Mouse (Mus musculus): ENCODE data around the gene Fgf18. TPM values are rescaled to one million over a fixed set of nuclear protein-coding genes. Genes with fewer than 3 reads are reported as not detected.

Fgf18 gene
- polyA plus RNA-seq, 1 experiment from 2014 or later = 1.7 TPM

DNA sequence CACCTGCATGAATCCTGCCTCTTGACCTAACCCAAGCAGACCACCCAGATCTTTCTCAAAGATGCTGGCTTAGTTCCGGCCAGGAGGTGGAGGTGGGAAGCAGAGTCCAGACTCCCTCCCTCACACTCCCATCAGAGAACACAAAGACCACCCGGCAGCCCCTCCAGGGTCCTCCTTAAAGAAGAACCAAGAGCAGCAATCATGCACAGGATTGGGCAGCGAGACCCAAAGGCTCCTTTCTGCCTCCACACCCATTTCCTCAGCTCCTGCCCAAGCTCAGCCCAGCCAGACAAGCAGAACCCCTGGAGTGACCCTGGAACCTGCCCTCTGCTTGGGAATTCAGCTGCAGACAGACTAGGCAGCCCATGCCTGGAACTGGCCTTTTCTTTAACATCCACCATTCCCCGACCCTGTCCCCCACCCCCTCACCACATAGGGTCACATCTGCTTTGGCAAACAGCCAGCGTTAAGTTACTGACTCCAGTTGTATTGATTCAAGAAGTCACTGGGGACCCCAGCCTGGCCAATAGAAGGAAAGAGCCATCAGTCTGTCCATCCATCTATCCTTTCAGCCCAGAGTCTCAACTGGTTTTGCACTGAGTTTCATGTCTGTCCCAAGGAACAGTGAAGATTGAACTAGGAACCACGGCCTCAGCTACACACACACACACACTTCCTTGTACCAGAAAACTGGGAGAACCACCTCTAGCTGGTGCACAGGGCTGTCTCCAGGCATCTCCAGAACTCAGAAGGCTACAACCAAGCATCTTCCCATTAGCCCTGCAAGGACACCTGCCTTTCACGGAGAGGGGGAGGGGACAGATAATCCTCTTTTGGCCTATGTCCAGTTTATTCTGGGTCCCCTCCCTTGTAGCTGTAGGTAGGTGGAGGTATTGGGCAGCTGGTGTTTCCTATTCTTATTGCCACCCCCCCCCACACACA, 1.7 kb downstream of the Fgf18 start:
- H3K4me3 ChIP-seq (ENCODE audit: low read length) = no peak overlapping the region
- H3K4me1 ChIP-seq (ENCODE audit: insufficient read depth, low read length) = peaks cover 34% of the 10 kb centered on the region
- no peak overlapping the region for H3K9ac ChIP-seq (replicated peaks; ENCODE audit: low read length)

DNA sequence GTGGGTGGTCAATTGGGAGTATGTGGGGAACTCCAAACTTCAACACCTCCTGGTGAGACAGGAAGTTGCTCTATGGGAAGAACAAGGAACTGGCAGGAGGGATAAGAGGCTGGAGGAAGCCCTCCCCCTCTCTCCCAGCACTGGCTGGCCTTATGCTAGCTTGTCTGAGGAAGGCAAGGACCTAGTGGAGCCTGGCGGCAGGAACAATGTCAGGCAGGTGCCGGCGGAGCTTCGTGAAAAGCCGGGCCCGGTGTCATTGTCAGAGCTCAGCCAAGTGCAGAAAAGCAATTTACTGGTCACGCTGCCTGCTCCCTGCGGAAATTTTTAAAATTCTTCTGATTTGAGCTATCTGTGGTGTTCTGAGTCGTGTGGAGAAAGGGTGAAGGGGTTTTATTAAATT, 3.3 kb downstream of the Fgf18 start:
- no peak overlapping the region for H3K4me3 ChIP-seq (ENCODE audit: low read length)
- no peak overlapping the region for H3K27ac ChIP-seq (ENCODE audit: low read length)
- 0 out of 2 replicates have a peak overlapping the region, but pooled peaks have one; percentile 8 for H3K4me2 ChIP-seq (replicated peaks; ENCODE audit: low read depth, low read length)
- H3K4me1 ChIP-seq (ENCODE audit: insufficient read depth, low read length) = peaks cover 34% of the 10 kb centered on the region
- WGBS = 29% methylated on average over 9 of the region's 9 CpGs
- no peak overlapping the region for H3K9ac ChIP-seq (replicated peaks; ENCODE audit: low read length)
- H3K27me3 ChIP-seq (ENCODE audit: insufficient read depth, low read length) = peaks cover 19% of the 10 kb centered on the region
- H3K9me3 ChIP-seq (ENCODE audit: low read length) = no peaks in the 10 kb centered on the region
- H3K36me3 ChIP-seq (ENCODE audit: insufficient read depth, low read length) = no peaks in the 10 kb centered on the region
- no peak for ATAC-seq (ENCODE audit: low FRiP score, low TSS enrichment)

More for the DNA sequence above, 1.7 kb downstream of the Fgf18 start:
- Histone ChIP-seq H3K27ac (ENCODE audit: low read length) (no peak overlapping the region), H3K36me3 (ENCODE audit: insufficient read depth, low read length) (peaks cover 10% of the 10 kb centered on the region), H3K9me3 (ENCODE audit: low read length) (no peaks in the 10 kb centered on the region), H3K27me3 (ENCODE audit: insufficient read depth, low read length) (peaks cover 19% of the 10 kb centered on the region), H3K4me2 (replicated peaks; ENCODE audit: low read depth, low read length) (0 out of 2 replicates have a peak overlapping the region, but pooled peaks have one; percentile 10)
- no peak for ATAC-seq (ENCODE audit: low FRiP score, low TSS enrichment)
- WGBS = 25% methylated on average over 7 of the region's 7 CpGs

DNA sequence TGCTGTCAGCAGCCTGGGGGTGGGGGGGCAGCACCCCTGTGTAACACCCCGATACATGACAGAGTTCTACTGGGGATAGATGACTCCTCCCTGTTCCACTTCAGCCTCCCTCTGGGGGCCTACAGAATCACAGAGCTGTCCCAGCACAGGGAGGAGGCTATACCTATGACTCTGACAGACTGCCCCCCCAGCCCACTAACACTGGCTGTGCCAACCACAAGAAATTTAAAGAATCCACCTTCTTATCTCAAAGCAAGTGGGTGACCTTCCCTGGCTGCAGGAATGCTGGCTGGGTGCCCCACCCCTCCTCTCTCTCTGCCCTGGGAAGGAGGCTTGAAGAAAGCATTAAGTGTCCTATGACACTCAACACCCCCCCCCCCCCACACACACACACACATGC, 4.4 kb downstream of the Fgf18 start:
- no peak for ATAC-seq (ENCODE audit: low FRiP score, low TSS enrichment)
- Histone ChIP-seq H3K27me3 (ENCODE audit: insufficient read depth, low read length) (peaks cover 19% of the 10 kb centered on the region), H3K4me1 (ENCODE audit: insufficient read depth, low read length) (peaks cover 29% of the 10 kb centered on the region), H3K27ac (ENCODE audit: low read length) (no peak overlapping the region), H3K4me2 (replicated peaks; ENCODE audit: low read depth, low read length) (no peak overlapping the region), H3K4me3 (ENCODE audit: low read length) (no peak overlapping the region), H3K9me3 (ENCODE audit: low read length) (no peaks in the 10 kb centered on the region), H3K36me3 (ENCODE audit: insufficient read depth, low read length) (no peaks in the 10 kb centered on the region), H3K9ac (replicated peaks; ENCODE audit: low read length) (no peak overlapping the region)
- WGBS = 62% methylated on average over 1 of the region's 1 CpGs

DNA sequence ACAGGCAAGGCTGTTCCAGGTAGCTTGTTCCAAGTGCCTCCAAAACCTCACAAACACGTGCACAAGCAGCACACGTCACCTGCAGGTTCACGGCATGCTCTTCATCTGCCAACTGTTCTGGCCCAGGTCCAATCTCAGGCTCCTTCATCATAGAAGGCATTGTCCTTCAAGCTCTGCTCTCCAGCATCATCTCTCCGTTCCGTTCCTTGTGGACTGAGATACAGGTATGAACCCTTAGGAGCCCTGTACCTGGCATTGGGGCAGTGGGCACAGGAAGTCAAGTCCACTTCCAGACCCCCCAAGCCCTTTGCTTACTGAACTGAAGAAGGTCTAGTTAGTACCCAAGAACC, 7.1 kb downstream of the Fgf18 start:
- no peaks in the 10 kb centered on the region for H3K36me3 ChIP-seq (ENCODE audit: insufficient read depth, low read length)
- H3K4me1 ChIP-seq (ENCODE audit: insufficient read depth, low read length) = peaks cover 10% of the 10 kb centered on the region
- WGBS = 96% methylated on average over 5 of the region's 5 CpGs
- H3K4me3 ChIP-seq (ENCODE audit: low read length) = no peak overlapping the region
- H3K4me2 ChIP-seq (replicated peaks; ENCODE audit: low read depth, low read length) = no peak overlapping the region
- no peak overlapping the region for H3K27ac ChIP-seq (ENCODE audit: low read length)
- no peak for ATAC-seq (ENCODE audit: low FRiP score, low TSS enrichment)
- H3K9ac ChIP-seq (replicated peaks; ENCODE audit: low read length) = no peak overlapping the region
- peaks cover 11% of the 10 kb centered on the region for H3K27me3 ChIP-seq (ENCODE audit: insufficient read depth, low read length)
- H3K9me3 ChIP-seq (ENCODE audit: low read length) = no peaks in the 10 kb centered on the region

DNA sequence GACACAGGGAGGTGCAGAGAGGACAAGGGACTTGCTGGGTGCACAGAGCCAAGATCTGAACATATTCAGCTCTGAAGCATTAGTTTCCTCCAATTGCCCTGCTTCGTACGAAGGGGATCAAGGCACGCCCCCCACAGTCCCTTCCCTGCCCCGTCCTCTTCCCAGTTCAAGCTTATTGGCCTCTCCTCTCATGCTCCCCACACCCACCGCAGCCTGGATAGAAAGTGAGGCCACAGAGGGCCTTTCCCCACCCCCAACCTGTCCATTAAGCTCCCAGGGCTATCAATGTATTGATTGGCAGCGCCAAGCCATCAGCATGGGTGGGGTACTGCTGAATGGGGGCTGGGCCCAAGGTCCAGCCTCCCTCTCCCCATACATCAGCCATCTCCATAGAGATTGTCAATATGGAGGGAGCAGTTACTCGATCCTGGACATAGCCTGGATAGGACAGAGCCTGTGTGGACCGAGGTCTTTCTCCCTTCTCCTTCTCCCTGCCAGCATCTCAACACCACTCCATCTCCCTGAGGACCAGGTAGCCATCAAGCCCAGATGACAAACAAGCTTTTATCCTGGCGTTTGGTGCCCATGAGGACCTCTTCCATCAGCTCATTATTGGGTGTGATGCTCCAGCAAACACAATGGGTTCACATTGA, 7.6 kb downstream of the Fgf18 start:
- Histone ChIP-seq H3K27ac (ENCODE audit: low read length) (no peak overlapping the region), H3K36me3 (ENCODE audit: insufficient read depth, low read length) (no peaks in the 10 kb centered on the region)

DNA sequence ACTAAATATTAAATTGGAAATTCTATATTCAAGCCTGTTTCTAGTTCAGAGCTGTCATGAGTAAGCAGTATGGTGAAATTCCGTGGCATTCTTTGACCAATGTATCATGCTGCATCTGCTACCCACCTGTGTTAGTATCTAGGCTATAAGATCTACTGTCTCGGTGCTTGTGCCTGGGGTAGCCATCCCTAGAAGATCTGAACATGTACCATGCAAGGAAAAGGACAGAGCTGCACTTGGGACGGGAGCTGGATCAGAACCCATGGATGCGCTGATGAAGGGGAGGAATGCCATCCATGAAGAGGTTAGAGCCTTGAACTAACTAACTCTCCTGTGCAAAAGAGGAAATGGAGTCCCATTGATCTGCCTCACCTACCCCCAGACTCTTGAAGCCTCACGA, 8.5 kb downstream of the Fgf18 start:
- no peak overlapping the region for H3K4me2 ChIP-seq (replicated peaks; ENCODE audit: low read depth, low read length)
- no peak overlapping the region for H3K27ac ChIP-seq (ENCODE audit: low read length)
- no peak overlapping the region for H3K9ac ChIP-seq (replicated peaks; ENCODE audit: low read length)
- H3K9me3 ChIP-seq (ENCODE audit: low read length) = no peaks in the 10 kb centered on the region
- WGBS = 91% methylated on average over 5 of the region's 5 CpGs
- peaks cover 5% of the 10 kb centered on the region for H3K4me1 ChIP-seq (ENCODE audit: insufficient read depth, low read length)
- no peaks in the 10 kb centered on the region for H3K36me3 ChIP-seq (ENCODE audit: insufficient read depth, low read length)
- no peak overlapping the region for H3K4me3 ChIP-seq (ENCODE audit: low read length)
- no peaks in the 10 kb centered on the region for H3K27me3 ChIP-seq (ENCODE audit: insufficient read depth, low read length)
- no peak for ATAC-seq (ENCODE audit: low FRiP score, low TSS enrichment)

More for the DNA sequence above, 7.6 kb downstream of the Fgf18 start:
- ATAC-seq (ENCODE audit: low FRiP score, low TSS enrichment) = no peak
- H3K4me1 ChIP-seq (ENCODE audit: insufficient read depth, low read length) = peaks cover 10% of the 10 kb centered on the region
- peaks cover 7% of the 10 kb centered on the region; the same call in 1 of the 2 replicates for H3K27me3 ChIP-seq (ENCODE audit: insufficient read depth, low read length)
- no peak overlapping the region for H3K4me2 ChIP-seq (replicated peaks; ENCODE audit: low read depth, low read length)
- WGBS = 85% methylated on average over 9 of the region's 9 CpGs
- no peak overlapping the region for H3K9ac ChIP-seq (replicated peaks; ENCODE audit: low read length)
- no peak overlapping the region for H3K4me3 ChIP-seq (ENCODE audit: low read length)
- no peaks in the 10 kb centered on the region for H3K9me3 ChIP-seq (ENCODE audit: low read length)

DNA sequence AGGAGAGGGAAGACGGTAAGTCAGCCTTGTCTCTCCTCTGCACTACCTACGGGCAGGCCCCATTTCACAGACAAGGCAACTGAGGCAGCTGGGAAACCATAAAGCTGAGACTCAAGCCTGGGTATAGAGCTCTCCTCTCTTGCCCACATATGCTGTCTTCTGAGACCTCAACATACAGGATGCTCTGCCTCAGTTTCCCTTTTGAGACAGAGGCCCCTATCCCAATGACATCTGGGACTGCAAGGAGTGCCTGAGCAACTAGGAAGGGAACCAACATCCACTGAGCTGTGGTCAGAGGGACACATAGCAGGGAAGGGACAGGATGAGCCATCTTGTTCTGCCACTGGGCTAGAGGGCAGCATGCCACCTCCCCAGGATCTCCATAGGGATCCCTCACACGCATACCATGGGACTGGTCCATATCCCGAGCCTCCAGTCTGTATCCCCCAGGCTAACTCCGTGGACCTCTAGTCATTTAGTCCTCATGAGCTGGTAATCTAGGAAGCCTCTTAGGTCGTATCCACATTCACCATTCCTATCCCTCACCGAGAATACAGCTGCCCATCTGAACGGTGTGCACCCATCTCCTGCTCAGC, 12.7 kb downstream of the Fgf18 start:
- Histone ChIP-seq H3K36me3 (ENCODE audit: insufficient read depth, low read length) (no peaks in the 10 kb centered on the region), H3K4me3 (ENCODE audit: low read length) (no peak overlapping the region), H3K27me3 (ENCODE audit: insufficient read depth, low read length) (no peaks in the 10 kb centered on the region), H3K9ac (replicated peaks; ENCODE audit: low read length) (no peak overlapping the region), H3K4me2 (replicated peaks; ENCODE audit: low read depth, low read length) (no peak overlapping the region), H3K9me3 (ENCODE audit: low read length) (no peaks in the 10 kb centered on the region), H3K4me1 (ENCODE audit: insufficient read depth, low read length) (no peaks in the 10 kb centered on the region), H3K27ac (ENCODE audit: low read length) (no peak overlapping the region)
- no peak for ATAC-seq (ENCODE audit: low FRiP score, low TSS enrichment)
- WGBS = 88% methylated on average over 8 of the region's 8 CpGs

DNA sequence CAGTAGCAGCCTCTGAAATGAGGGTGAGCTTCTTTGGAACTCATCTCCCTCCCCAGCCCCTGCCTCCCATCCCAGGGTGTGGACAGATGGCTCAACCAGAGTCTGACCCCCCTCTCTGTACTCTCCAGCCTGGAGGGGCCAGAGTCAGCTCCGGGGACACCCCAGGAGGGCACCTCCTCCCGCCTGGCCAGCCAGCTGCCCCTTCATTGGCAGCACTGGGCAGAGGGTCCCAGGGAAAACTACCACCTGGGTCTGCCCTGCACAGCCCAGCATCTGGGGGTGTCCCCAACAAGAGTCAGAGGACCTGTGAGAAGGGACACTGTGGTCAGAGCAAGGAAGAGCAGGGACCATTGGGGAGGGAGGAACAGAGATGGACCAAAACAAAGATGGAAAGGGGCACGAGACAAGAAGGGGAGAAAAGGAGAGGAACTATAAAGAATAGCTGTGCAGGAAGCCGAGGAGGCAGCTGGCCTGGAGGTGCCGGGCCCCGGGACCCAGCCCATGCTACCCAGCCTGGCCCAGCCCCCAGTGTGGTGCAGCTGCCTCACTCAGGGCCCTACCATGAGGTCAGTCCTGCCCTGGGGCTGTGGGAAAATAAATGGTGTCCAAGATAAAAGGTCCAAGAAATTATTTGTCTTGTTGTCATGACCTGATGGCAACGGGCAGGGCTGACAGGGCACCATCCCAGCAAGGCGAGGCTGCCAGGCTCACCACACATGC, 14.4 kb downstream of the Fgf18 start:
- 66% methylated on average over 8 of the region's 8 CpGs for WGBS
- Histone ChIP-seq H3K9ac (replicated peaks; ENCODE audit: low read length) (no peak overlapping the region), H3K27ac (ENCODE audit: low read length) (no peak overlapping the region), H3K36me3 (ENCODE audit: insufficient read depth, low read length) (no peaks in the 10 kb centered on the region), H3K9me3 (ENCODE audit: low read length) (no peaks in the 10 kb centered on the region), H3K4me1 (ENCODE audit: insufficient read depth, low read length) (no peaks in the 10 kb centered on the region), H3K27me3 (ENCODE audit: insufficient read depth, low read length) (no peaks in the 10 kb centered on the region), H3K4me3 (ENCODE audit: low read length) (no peak overlapping the region), H3K4me2 (replicated peaks; ENCODE audit: low read depth, low read length) (no peak overlapping the region)
- ATAC-seq (ENCODE audit: low FRiP score, low TSS enrichment) = no peak

DNA sequence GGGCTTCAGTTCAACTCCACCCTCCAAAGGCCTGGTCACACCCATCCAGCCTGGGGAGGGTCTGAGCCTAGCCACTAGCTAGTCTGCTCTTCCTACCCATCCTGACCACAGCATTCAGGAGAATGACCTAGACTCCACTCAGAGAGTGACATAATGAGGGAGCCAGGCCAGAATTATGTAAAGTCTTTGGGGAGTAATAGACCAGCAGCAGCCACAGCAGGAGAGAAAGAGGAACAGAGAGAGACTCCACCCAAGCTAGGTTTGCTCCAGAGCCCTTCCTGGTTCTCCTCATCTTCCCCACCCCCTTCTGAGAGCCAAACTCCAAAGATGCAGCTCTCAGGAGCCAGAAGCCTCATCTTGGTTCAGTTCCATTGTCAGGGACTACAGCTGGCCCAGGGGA, 20.1 kb downstream of the Fgf18 start:
- ATAC-seq (ENCODE audit: low FRiP score, low TSS enrichment) = no peak
- Histone ChIP-seq H3K36me3 (ENCODE audit: insufficient read depth, low read length) (no peaks in the 10 kb centered on the region), H3K4me1 (ENCODE audit: insufficient read depth, low read length) (peaks cover 13% of the 10 kb centered on the region), H3K4me2 (replicated peaks; ENCODE audit: low read depth, low read length) (no peak overlapping the region), H3K9me3 (ENCODE audit: low read length) (no peaks in the 10 kb centered on the region), H3K4me3 (ENCODE audit: low read length) (no peak overlapping the region), H3K27me3 (ENCODE audit: insufficient read depth, low read length) (no peaks in the 10 kb centered on the region), H3K27ac (ENCODE audit: low read length) (no peak overlapping the region), H3K9ac (replicated peaks; ENCODE audit: low read length) (no peak overlapping the region)

Data from kidney, embryonic 16.5 days (tissue).